Mouse (Mus musculus): Measurements from ENCODE around the gene Pak6. TPM values are rescaled to one million over a fixed set of nuclear protein-coding genes. Genes with fewer than 3 reads are reported as not detected.
A peak's percentile ranks its signal among the peaks of the same experiment; 100 is the strongest.

Pak6 gene
- total RNA-seq, 2 experiments from 2014 or later: 92.1 to 103 TPM

DNA sequence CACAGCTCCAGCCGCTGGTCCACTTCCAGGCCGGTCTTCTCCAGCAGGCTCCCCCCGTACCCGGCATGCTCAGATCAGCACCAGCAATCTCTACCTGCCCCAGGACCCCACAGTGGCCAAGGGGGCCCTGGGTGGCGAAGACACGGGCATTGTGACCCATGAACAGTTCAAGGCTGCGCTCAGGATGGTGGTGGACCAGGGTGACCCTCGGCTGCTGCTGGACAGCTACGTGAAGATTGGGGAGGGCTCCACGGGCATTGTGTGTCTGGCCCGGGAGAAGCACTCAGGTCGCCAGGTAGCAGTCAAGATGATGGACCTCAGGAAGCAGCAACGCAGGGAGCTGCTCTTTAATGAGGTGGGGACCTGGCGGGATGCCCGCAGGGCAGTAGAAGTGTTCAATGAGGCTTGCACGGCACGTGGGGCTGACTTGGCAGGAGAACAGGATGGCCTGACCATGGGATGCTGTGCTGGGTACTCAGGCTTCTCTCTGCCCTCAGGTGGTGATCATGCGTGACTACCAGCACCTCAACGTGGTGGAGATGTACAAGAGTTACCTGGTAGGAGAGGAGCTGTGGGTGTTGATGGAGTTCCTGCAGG is 30.4 kb downstream of the Pak6 start:
- intact Hi-C loops (cut with DNase I): no loop called here
- no peak for DNase-seq (ENCODE audit: low spot score in 2 of 2)

DNA sequence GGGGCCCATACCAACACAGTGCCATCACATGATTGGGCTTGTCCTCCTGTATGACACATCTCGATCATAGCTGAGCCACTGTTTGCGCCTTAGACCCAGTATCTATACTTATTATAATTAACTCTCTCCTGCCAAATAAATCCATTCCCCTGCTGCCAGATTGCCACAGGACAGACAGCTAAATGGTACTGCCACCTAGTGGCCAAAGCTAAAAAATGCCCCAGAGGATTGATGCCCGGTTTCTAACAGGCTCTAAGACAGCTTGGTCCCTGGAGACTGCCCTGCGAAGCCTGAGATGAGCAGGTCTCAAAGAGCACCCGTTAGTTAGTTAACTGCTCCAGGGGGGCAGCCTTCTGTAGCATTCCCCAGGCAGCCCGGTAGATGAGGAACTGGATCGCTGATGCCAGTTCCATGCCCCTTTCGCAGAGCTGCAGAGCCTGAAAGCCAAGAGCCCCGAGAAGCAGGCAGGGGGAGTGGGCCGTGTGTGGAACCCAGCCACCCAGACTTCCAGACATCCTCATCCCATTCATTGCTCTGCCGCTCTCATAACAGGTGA is 32.7 kb downstream of the Pak6 start:
- intact Hi-C loops (cut with DNase I): loop anchor here (1.0 to 2.0 kb wide), 2 partner anchors 57 to 431 kb away; no protein-coding TSS in a partner anchor
- DNase-seq (ENCODE audit: low spot score in 2 of 2): peak; percentile 67 to 72

- intact Hi-C loops (cut with DNase I): loop anchor here (2.0 kb wide), 1 partner anchor 432 kb away; no protein-coding TSS in a partner anchor
- no peak for DNase-seq (ENCODE audit: low spot score in 2 of 2)
Measured at GRCm38 (mm10) chr2:118696451-118697308, 33.6 kb downstream of the Pak6 start.

GRCm38 (mm10) chr2:118697311-118697877 is 34.3 kb downstream of the Pak6 start:
- intact Hi-C loops (cut with DNase I): loop anchor here (2.0 kb wide), 1 partner anchor 433 kb away; no protein-coding TSS in a partner anchor
- DNase-seq (ENCODE audit: low spot score in 2 of 2): no peak

GRCm38 (mm10) chr2:118697955-118698354 is 34.9 kb downstream of the Pak6 start:
- intact Hi-C loops (cut with DNase I): loop anchor here (2.0 kb wide), 1 partner anchor 433 kb away; no protein-coding TSS in a partner anchor
- DNase-seq (ENCODE audit: low spot score in 2 of 2): no peak

GRCm38 (mm10) chr2:118700179-118701062 is 37.3 kb downstream of the Pak6 start:
- peak; percentile 72 to 74 for DNase-seq (ENCODE audit: low spot score in 2 of 2)
- intact Hi-C loops (cut with DNase I): loop anchor here (2.0 to 5.0 kb wide), 2 partner anchors 47 to 182 kb away; partner anchors contain the start of gene Inafm2

DNA sequence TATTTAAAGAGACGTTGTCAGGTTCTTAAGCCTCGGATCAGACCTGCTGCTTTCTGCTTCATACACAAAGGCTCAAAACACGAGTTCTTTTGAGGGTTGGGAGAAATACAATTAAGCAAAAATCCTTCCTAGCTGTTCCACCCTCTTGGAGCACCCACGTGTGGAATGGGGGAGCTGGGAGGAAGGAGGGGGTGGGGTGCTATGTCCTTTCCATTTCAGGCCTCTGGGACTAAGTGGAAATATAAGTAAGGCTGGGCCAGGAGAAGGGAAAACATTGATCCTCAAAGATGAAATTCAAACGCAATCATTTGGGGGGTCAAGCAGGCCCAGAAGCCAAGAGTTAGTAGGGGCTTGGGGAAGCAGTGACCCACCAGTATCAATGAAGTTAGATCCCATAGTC is 38.1 kb downstream of the Pak6 start:
- intact Hi-C loops (cut with DNase I): loop anchor here (2.0 to 5.0 kb wide), 2 partner anchors 46 to 182 kb away; partner anchors contain the start of gene Inafm2
- peak in 1 of 2 experiments; percentile 40 for DNase-seq (ENCODE audit: low spot score in 2 of 2)

- no peak for DNase-seq (ENCODE audit: low spot score in 2 of 2)
- intact Hi-C loops (cut with DNase I): loop anchor here (1.0 to 5.0 kb wide), 3 partner anchors 28 to 181 kb away; partner anchors contain the start of gene Inafm2
Measured at GRCm38 (mm10) chr2:118701971-118702882, 39.1 kb downstream of the Pak6 start.

DNA sequence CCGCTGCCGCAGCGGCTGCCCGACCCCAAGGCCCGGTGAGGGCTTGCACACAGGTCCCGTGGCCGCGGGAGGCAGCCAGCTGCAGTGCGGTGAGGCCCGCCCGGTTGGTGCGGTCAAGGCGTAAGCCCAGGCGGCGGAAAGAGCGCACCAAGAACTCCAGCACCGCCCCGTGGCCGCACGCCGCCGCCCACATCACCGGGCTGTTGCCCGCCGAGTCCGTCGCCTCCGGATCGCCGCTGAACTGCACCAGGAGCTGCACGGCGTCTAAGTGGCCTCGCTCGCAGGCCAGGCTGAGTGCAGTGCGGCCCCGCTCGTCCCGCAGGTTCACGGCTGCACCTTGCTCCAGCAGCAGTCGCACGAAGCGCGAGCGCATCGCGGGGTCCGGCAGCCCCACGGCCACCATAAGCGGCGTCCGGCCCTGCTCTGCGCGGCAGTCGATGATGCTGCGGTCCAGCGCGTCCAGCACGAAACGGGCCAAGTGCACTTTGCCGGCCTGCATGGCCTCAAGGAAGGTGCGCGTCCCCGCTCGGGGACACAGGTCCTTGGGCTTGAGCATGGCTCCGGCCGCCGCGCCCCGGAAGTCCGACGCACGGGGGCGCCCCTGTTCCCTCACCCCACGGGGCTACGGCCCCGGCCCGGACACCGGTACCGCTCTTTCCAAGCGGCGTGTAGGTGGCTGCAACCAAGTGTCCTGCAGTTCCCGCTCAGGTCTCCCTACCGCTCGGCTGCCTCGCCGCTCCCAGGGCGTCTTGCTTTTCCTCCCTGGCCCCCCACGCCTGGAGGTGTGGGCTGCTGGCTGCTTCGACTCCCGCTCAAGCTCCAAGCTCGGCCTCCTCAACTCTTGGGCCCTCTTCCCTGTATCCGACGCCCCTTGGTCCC is 40.0 kb downstream of the Pak6 start:
- DNase-seq (ENCODE audit: low spot score in 2 of 2): no peak
- intact Hi-C loops (cut with DNase I): loop anchor here (1.0 to 5.0 kb wide), 2 partner anchors 27 to 44 kb away; partner anchors contain the start of gene Inafm2

GRCm38 (mm10) chr2:118703913-118704730 is 41.0 kb downstream of the Pak6 start, which contains the start of gene Ankrd63:
TSS of gene Ankrd63 (minus strand) at chr2:118703963.
- DNase-seq (ENCODE audit: low spot score in 2 of 2): peak in 1 of 2 experiments; percentile 48
- intact Hi-C loops (cut with DNase I): loop anchor here (5.0 kb wide), 1 partner anchor 43 kb away; the partner anchor contains the start of gene Inafm2

DNA sequence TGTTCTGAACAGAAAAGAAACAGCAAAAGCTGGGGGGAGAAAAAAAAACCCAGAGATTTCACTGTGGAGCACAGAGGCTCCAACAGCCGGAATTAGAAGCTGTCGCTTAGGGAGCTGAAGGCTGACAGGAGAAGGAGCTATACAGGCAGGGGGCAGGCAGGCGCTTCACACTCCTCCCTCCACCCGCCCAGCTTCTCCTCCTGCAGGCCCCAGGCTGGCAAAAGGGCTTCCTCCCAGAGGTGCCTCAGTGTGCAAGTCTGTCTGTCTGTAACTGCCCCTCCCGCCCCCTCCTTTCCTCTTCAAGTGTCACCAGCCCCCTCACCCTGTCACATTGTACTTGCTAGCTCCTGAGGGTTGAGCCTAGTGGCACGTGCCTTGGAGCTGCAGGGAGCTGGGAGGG is 43.3 kb downstream of the Pak6 start:
- DNase-seq (ENCODE audit: low spot score in 2 of 2): peak in 1 of 2 experiments; percentile 68
- intact Hi-C loops (cut with DNase I): no loop called here

GRCm38 (mm10) chr2:118708472-118708871 is 45.4 kb downstream of the Pak6 start:
- intact Hi-C loops (cut with DNase I): no loop called here
- DNase-seq (ENCODE audit: low spot score in 2 of 2): no peak

- intact Hi-C loops (cut with DNase I): no loop called here
- DNase-seq (ENCODE audit: low spot score in 2 of 2): no peak
Measured at GRCm38 (mm10) chr2:118709655-118710221, 46.6 kb downstream of the Pak6 start.

- peak; percentile 58 to 63 for DNase-seq (ENCODE audit: low spot score in 2 of 2)
- intact Hi-C loops (cut with DNase I): no loop called here
Measured at GRCm38 (mm10) chr2:118711038-118711494, 48.0 kb downstream of the Pak6 start.

DNA sequence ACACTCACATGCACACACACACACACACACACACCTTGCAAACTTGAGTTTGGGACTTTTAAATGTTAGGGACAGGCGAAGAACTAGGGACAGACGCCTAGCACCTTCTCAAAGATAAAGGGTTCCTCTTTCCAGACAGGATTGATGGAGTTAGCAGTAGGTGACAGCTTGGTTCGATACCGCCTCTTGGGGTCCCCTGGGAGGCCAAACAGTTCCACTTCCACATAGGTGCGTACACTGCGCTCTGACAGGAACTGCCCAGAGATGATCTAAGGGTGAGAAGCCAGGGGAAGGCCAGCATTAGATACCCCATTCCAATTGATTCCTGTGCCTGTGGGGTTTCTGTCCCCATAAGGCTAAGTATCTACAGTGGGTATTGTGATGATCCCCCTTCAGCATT is 50.5 kb downstream of the Pak6 start:
- intact Hi-C loops (cut with DNase I): no loop called here
- no peak for DNase-seq (ENCODE audit: low spot score in 2 of 2)
